Mouse (Mus musculus): ENCODE results near the gene Macc1. TPM values are rescaled to one million over a fixed set of nuclear protein-coding genes. Genes with fewer than 3 reads are reported as not detected.

The Macc1 gene
- total RNA-seq, 1 experiment: 0.09 TPM

GRCm38 (mm10) chr12:119402796-119403195 lies 88.7 kb downstream of the Macc1 start:
- Histone ChIP-seq H3K4me3 (ENCODE audit: insufficient read depth in 1 of 2, low read depth in 1 of 2, low read length in 2 of 2, poor library complexity in 1 of 2, severe bottlenecking in 1 of 2) (no peak overlapping the region), H3K36me3 (ENCODE audit: control insufficient read depth, insufficient read depth, low read length, poor library complexity, severe bottlenecking) (no peaks in the 10 kb centered on the region), H3K27ac (ENCODE audit: insufficient read depth, low read depth, low read length, poor library complexity, severe bottlenecking) (no peak overlapping the region), H3K9ac (ENCODE audit: insufficient read depth, low read depth, low read length, poor library complexity, severe bottlenecking) (no peak overlapping the region), H3K9me3 (ENCODE audit: control insufficient read depth, insufficient read depth, low read depth, low read length) (no peaks in the 10 kb centered on the region), H3K4me1 (ENCODE audit: control insufficient read depth in 2 of 2, insufficient read depth in 2 of 2, low read length in 2 of 2, poor library complexity in 1 of 2) (no peaks in the 10 kb centered on the region)
- no peak for DNase-seq (ENCODE audit: low read depth, low spot score)
- in situ Hi-C loops (cut with MboI; ENCODE audit: low sequenced_read_pairs in 2 of 2, unreplicated experiment in 2 of 2): no loop called here
- TF ChIP-seq MAFK (IDR thresholded peaks at IDR 0.05; ENCODE audit: insufficient read depth, low read depth, low read length) (no peak), HCFC1 (IDR thresholded peaks at IDR 0.05; ENCODE audit: borderline replicate concordance, insufficient read depth, low read length) (no peak), CHD2 (IDR thresholded peaks at IDR 0.05; ENCODE audit: low read depth, low read length) (no peak), ZNF384 (IDR thresholded peaks at IDR 0.05; ENCODE audit: low read depth, low read length) (no peak), ZC3H11A (IDR thresholded peaks at IDR 0.05; ENCODE audit: borderline replicate concordance, low read depth, low read length) (no peak)

- Histone ChIP-seq H3K4me1 (ENCODE audit: control insufficient read depth in 2 of 2, insufficient read depth in 2 of 2, low read length in 2 of 2, poor library complexity in 1 of 2) (no peaks in the 10 kb centered on the region), H3K9ac (ENCODE audit: insufficient read depth, low read depth, low read length, poor library complexity, severe bottlenecking) (no peak overlapping the region), H3K4me3 (ENCODE audit: insufficient read depth in 1 of 2, low read depth in 1 of 2, low read length in 2 of 2, poor library complexity in 1 of 2, severe bottlenecking in 1 of 2) (no peak overlapping the region), H3K9me3 (ENCODE audit: control insufficient read depth, insufficient read depth, low read depth, low read length) (no peaks in the 10 kb centered on the region), H3K27ac (ENCODE audit: insufficient read depth, low read depth, low read length, poor library complexity, severe bottlenecking) (no peak overlapping the region), H3K36me3 (ENCODE audit: control insufficient read depth, insufficient read depth, low read length, poor library complexity, severe bottlenecking) (no peaks in the 10 kb centered on the region)
- TF ChIP-seq HCFC1 (IDR thresholded peaks at IDR 0.05; ENCODE audit: borderline replicate concordance, insufficient read depth, low read length) (no peak), MAFK (IDR thresholded peaks at IDR 0.05; ENCODE audit: insufficient read depth, low read depth, low read length) (no peak), CHD2 (IDR thresholded peaks at IDR 0.05; ENCODE audit: low read depth, low read length) (no peak), ZC3H11A (IDR thresholded peaks at IDR 0.05; ENCODE audit: borderline replicate concordance, low read depth, low read length) (no peak), ZNF384 (IDR thresholded peaks at IDR 0.05; ENCODE audit: low read depth, low read length) (no peak)
- in situ Hi-C loops (cut with MboI; ENCODE audit: low sequenced_read_pairs in 2 of 2, unreplicated experiment in 2 of 2): no loop called here
- DNase-seq (ENCODE audit: low read depth, low spot score): no peak
Observed at GRCm38 (mm10) chr12:119404810-119405209, 90.7 kb downstream of the Macc1 start.

GRCm38 (mm10) chr12:119410522-119410921 lies 96.5 kb downstream of the Macc1 start:
- in situ Hi-C loops (cut with MboI; ENCODE audit: low sequenced_read_pairs in 2 of 2, unreplicated experiment in 2 of 2): no loop called here
- no peaks in the 10 kb centered on the region for H3K4me1 ChIP-seq (ENCODE audit: control insufficient read depth in 2 of 2, insufficient read depth in 2 of 2, low read length in 2 of 2, poor library complexity in 1 of 2)
- H3K36me3 ChIP-seq (ENCODE audit: control insufficient read depth, insufficient read depth, low read length, poor library complexity, severe bottlenecking): no peaks in the 10 kb centered on the region
- H3K27ac ChIP-seq (ENCODE audit: insufficient read depth, low read depth, low read length, poor library complexity, severe bottlenecking): no peak overlapping the region
- no peak overlapping the region for H3K4me3 ChIP-seq (ENCODE audit: insufficient read depth in 1 of 2, low read depth in 1 of 2, low read length in 2 of 2, poor library complexity in 1 of 2, severe bottlenecking in 1 of 2)
- H3K9ac ChIP-seq (ENCODE audit: insufficient read depth, low read depth, low read length, poor library complexity, severe bottlenecking): no peak overlapping the region
- H3K9me3 ChIP-seq (ENCODE audit: control insufficient read depth, insufficient read depth, low read depth, low read length): no peaks in the 10 kb centered on the region
- TF ChIP-seq ZC3H11A (IDR thresholded peaks at IDR 0.05; ENCODE audit: borderline replicate concordance, low read depth, low read length): no peak
- no peak for TF ChIP-seq ZNF384 (IDR thresholded peaks at IDR 0.05; ENCODE audit: low read depth, low read length)
- TF ChIP-seq MAFK (IDR thresholded peaks at IDR 0.05; ENCODE audit: insufficient read depth, low read depth, low read length): no peak
- no peak for TF ChIP-seq HCFC1 (IDR thresholded peaks at IDR 0.05; ENCODE audit: borderline replicate concordance, insufficient read depth, low read length)
- no peak for TF ChIP-seq CHD2 (IDR thresholded peaks at IDR 0.05; ENCODE audit: low read depth, low read length)
- DNase-seq (ENCODE audit: low read depth, low spot score): no peak

- H3K4me3 ChIP-seq (ENCODE audit: insufficient read depth in 1 of 2, low read depth in 1 of 2, low read length in 2 of 2, poor library complexity in 1 of 2, severe bottlenecking in 1 of 2): no peak overlapping the region
- TF ChIP-seq HCFC1 (IDR thresholded peaks at IDR 0.05; ENCODE audit: borderline replicate concordance, insufficient read depth, low read length): no peak
- no peak for TF ChIP-seq MAFK (IDR thresholded peaks at IDR 0.05; ENCODE audit: insufficient read depth, low read depth, low read length)
- TF ChIP-seq CHD2 (IDR thresholded peaks at IDR 0.05; ENCODE audit: low read depth, low read length): no peak
- TF ChIP-seq ZNF384 (IDR thresholded peaks at IDR 0.05; ENCODE audit: low read depth, low read length): no peak
- no peak for TF ChIP-seq ZC3H11A (IDR thresholded peaks at IDR 0.05; ENCODE audit: borderline replicate concordance, low read depth, low read length)
- DNase-seq (ENCODE audit: low read depth, low spot score): no peak
- no peak overlapping the region for H3K27ac ChIP-seq (ENCODE audit: insufficient read depth, low read depth, low read length, poor library complexity, severe bottlenecking)
- in situ Hi-C loops (cut with MboI; ENCODE audit: low sequenced_read_pairs in 2 of 2, unreplicated experiment in 2 of 2): no loop called here
- H3K9ac ChIP-seq (ENCODE audit: insufficient read depth, low read depth, low read length, poor library complexity, severe bottlenecking): no peak overlapping the region
- no peaks in the 10 kb centered on the region for H3K4me1 ChIP-seq (ENCODE audit: control insufficient read depth in 2 of 2, insufficient read depth in 2 of 2, low read length in 2 of 2, poor library complexity in 1 of 2)
- H3K9me3 ChIP-seq (ENCODE audit: control insufficient read depth, insufficient read depth, low read depth, low read length): no peaks in the 10 kb centered on the region
- no peaks in the 10 kb centered on the region for H3K36me3 ChIP-seq (ENCODE audit: control insufficient read depth, insufficient read depth, low read length, poor library complexity, severe bottlenecking)
Observed at GRCm38 (mm10) chr12:119410956-119411355, 96.9 kb downstream of the Macc1 start.

GRCm38 (mm10) chr12:119411982-119412381 lies 97.9 kb downstream of the Macc1 start:
- H3K36me3 ChIP-seq (ENCODE audit: control insufficient read depth, insufficient read depth, low read length, poor library complexity, severe bottlenecking): no peaks in the 10 kb centered on the region
- H3K4me3 ChIP-seq (ENCODE audit: insufficient read depth in 1 of 2, low read depth in 1 of 2, low read length in 2 of 2, poor library complexity in 1 of 2, severe bottlenecking in 1 of 2): no peak overlapping the region
- H3K27ac ChIP-seq (ENCODE audit: insufficient read depth, low read depth, low read length, poor library complexity, severe bottlenecking): no peak overlapping the region
- in situ Hi-C loops (cut with MboI; ENCODE audit: low sequenced_read_pairs in 2 of 2, unreplicated experiment in 2 of 2): no loop called here
- no peak for DNase-seq (ENCODE audit: low read depth, low spot score)
- TF ChIP-seq HCFC1 (IDR thresholded peaks at IDR 0.05; ENCODE audit: borderline replicate concordance, insufficient read depth, low read length): no peak
- no peak for TF ChIP-seq ZC3H11A (IDR thresholded peaks at IDR 0.05; ENCODE audit: borderline replicate concordance, low read depth, low read length)
- no peak for TF ChIP-seq MAFK (IDR thresholded peaks at IDR 0.05; ENCODE audit: insufficient read depth, low read depth, low read length)
- no peak for TF ChIP-seq CHD2 (IDR thresholded peaks at IDR 0.05; ENCODE audit: low read depth, low read length)
- TF ChIP-seq ZNF384 (IDR thresholded peaks at IDR 0.05; ENCODE audit: low read depth, low read length): no peak
- no peak overlapping the region for H3K9ac ChIP-seq (ENCODE audit: insufficient read depth, low read depth, low read length, poor library complexity, severe bottlenecking)
- H3K4me1 ChIP-seq (ENCODE audit: control insufficient read depth in 2 of 2, insufficient read depth in 2 of 2, low read length in 2 of 2, poor library complexity in 1 of 2): no peaks in the 10 kb centered on the region
- no peaks in the 10 kb centered on the region for H3K9me3 ChIP-seq (ENCODE audit: control insufficient read depth, insufficient read depth, low read depth, low read length)
